Mouse (Mus musculus): ENCODE data around the gene Ankrd23. TPM values are rescaled to one million over a fixed set of nuclear protein-coding genes. Genes with fewer than 3 reads are reported as not detected.

Gene Ankrd23
- polyA plus RNA-seq, 1 experiment from 2014 or later: 16.6 TPM

DNA sequence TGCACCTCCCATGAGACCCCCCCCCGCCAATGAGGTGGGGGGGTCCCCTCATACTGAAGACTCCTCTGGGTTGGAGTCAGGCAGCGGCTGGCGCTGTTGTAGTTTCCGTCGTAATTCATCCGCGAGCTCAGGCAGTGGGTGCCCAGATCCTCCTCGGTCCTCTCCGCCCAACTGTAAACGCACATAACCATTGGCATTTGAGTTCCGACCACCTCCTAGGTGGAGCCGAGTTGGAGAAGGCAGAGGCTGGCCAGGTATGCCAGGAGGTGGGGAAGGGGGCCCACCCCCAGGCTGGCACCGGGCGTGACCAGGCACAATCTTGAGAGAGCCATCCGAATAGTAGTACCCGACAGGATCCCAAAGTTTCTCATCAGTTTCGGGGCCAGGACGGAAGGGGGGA, 12.8 kb upstream of the Ankrd23 start:
- peak overlapping the region; percentile 0; the same call in 1 of the 2 replicates for H3K4me3 ChIP-seq
- H3K4me1 ChIP-seq: peaks cover 65% of the 10 kb centered on the region
- no peaks in the 10 kb centered on the region for H3K9me3 ChIP-seq
- no peak overlapping the region for H3K27ac ChIP-seq (replicated peaks)
- H3K36me3 ChIP-seq (replicated peaks): peaks cover 66% of the 10 kb centered on the region
- WGBS: 89% methylated on average over 18 of the region's 18 CpGs
- no peak for DNase-seq (ENCODE audit: low spot score)
- H3K27me3 ChIP-seq (replicated peaks; ENCODE audit: low read depth, poor library complexity, severe bottlenecking): no peaks in the 10 kb centered on the region

DNA sequence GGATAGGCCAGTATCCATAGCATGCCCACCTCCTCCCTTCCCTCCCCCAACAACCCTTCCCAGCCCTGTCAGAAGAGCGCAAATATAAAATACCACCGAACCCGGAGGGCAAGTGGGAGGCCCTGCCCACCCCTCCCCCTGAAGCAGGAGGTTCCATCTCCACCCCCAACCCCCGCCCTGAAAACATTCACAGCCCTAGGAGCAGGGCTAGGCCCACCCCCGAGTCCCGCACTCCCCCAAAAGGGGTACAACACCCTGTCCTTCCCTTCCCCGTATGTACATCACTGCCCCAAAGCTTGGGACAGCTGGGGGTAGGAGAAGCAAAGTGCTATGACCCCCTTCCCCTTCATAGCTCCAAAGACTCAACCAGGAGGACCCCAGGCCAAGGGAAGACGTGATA, 12.1 kb upstream of the Ankrd23 start:
- no peak for DNase-seq (ENCODE audit: low spot score)
- 56% methylated on average over 8 of the region's 8 CpGs for WGBS
- Histone ChIP-seq H3K36me3 (replicated peaks) (peaks cover 59% of the 10 kb centered on the region), H3K27me3 (replicated peaks; ENCODE audit: low read depth, poor library complexity, severe bottlenecking) (no peaks in the 10 kb centered on the region), H3K4me1 (peaks cover 58% of the 10 kb centered on the region), H3K27ac (replicated peaks) (no peak overlapping the region), H3K9me3 (no peaks in the 10 kb centered on the region), H3K4me3 (peak overlapping the region; percentile 30; the same call in 1 of the 2 replicates)

DNA sequence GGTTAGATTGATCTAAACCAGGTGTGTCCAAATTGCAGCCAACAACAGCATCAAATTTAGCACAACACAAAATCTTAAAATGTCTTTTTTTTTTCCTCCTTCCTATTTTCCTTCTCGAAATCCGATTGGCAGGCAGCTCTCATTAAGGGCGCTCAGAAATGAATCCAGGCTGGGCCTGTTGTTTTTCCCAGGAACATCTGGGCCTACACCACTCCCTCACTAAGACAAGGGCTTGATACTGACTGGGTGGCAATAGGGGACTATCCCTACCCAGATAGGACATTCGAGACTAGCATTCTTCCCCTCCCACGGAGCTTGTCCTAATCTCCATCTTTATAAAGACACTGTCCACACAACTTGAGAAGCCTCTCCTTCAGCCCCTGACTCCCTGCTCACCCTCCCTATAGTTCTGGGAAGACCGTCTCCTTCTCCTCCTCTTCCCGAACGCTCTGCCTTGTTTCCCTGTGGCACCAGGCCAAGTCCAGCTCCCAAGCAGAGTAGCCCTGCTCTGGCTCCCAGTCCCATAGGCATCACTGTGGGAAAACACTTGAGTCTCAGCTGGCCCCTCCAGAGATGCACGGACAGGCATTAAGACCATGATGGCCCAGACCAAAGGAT, 11.4 kb upstream of the Ankrd23 start:
- H3K27me3 ChIP-seq (replicated peaks; ENCODE audit: low read depth, poor library complexity, severe bottlenecking): no peaks in the 10 kb centered on the region
- peak; percentile 30 for DNase-seq (ENCODE audit: low spot score)
- WGBS: 48% methylated on average over 9 of the region's 9 CpGs
- peaks cover 55% of the 10 kb centered on the region for H3K4me1 ChIP-seq
- no peaks in the 10 kb centered on the region for H3K9me3 ChIP-seq
- H3K4me3 ChIP-seq: peak overlapping the region; percentile 72; the same call in 1 of the 2 replicates
- peak overlapping the region; percentile 89 for H3K27ac ChIP-seq (replicated peaks)
- H3K36me3 ChIP-seq (replicated peaks): peaks cover 52% of the 10 kb centered on the region

DNA sequence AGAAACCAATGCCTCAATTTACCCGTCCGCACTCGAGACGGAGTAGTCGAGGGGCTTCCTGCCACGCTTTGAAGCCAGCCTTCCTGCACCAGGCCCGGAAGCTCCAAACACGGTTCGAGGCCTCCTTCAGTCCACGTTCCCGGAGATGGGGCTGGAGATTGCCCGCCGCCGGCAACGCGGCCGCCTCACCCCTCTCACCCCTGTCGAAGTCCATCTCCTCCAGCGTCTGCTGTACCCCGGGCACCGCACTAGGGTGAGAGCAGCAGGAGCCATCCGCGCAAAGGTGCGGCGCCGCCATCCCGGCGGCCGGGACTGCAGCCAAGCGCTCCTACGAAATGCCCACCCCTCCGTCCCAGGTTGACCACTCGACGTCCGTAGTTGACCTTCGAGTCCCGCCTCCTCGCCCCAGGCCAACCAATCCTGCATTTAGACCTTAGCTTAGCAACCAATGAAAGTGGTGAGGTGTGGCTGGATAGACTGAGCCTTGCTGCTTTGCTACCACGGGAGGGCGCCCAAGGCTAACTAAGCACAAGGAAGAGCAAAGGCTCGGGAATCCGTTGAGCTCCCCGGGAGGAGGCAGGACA, 10.3 kb upstream of the Ankrd23 start, which contains the start of gene Ankrd39:
Ankrd39 (minus strand) TSS at position 558 of the 584 bp plus-strand sequence.
- Histone ChIP-seq H3K27me3 (replicated peaks; ENCODE audit: low read depth, poor library complexity, severe bottlenecking) (no peaks in the 10 kb centered on the region), H3K36me3 (replicated peaks) (peaks cover 50% of the 10 kb centered on the region), H3K4me1 (peaks cover 55% of the 10 kb centered on the region), H3K4me3 (peak within 1 kb of the TSS; percentile 72), H3K9me3 (no peaks in the 10 kb centered on the region), H3K27ac (replicated peaks) (peak within 1 kb of the TSS; percentile 89)
- DNase-seq (ENCODE audit: low spot score): peak; percentile 98
- WGBS: under 1% methylated on average over 43 of the region's 43 CpGs

DNA sequence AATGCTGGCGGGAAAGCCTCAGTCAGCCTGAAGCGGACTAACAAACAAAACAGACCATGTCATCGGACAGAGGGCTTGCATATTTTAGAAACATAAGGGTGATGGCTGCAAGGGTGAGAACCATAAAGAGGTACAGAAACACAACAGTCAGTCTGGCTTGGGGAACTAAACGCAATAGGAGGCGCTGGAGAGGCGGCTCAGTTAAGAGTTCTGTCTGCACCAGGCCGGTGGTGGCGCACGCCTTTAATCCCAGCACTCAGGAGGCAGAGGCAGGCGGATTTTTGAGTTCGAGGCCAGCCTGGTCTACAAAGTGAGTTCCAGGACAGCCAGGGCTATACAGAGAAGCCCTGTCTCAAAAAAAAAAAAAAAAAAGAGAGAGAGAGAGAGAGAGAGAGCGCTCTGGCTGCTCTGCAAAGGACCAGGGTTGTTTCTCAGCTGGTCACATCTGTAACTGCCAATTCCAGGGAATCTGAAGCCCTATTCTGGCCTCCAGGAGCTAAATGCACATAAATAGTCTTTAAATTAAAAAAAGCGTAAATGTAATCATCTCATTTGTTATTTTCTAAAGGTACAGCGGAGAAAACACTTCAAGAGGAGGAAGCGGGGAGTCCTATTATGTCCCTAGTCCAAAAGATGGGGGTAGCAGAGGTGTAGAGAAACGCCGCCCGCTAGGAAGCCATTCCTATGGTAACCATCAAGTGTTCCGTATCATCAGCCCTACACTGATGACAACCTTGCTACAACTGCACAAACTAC, 9.3 kb upstream of the Ankrd23 start:
- no peak for DNase-seq (ENCODE audit: low spot score)
- Histone ChIP-seq H3K9me3 (no peaks in the 10 kb centered on the region), H3K36me3 (replicated peaks) (peaks cover 50% of the 10 kb centered on the region), H3K4me1 (peaks cover 54% of the 10 kb centered on the region), H3K27me3 (replicated peaks; ENCODE audit: low read depth, poor library complexity, severe bottlenecking) (no peaks in the 10 kb centered on the region), H3K4me3 (peak overlapping the region; percentile 72), H3K27ac (replicated peaks) (no peak overlapping the region; the same call in 1 of the 2 replicates)
- 73% methylated on average over 19 of the region's 19 CpGs for WGBS

DNA sequence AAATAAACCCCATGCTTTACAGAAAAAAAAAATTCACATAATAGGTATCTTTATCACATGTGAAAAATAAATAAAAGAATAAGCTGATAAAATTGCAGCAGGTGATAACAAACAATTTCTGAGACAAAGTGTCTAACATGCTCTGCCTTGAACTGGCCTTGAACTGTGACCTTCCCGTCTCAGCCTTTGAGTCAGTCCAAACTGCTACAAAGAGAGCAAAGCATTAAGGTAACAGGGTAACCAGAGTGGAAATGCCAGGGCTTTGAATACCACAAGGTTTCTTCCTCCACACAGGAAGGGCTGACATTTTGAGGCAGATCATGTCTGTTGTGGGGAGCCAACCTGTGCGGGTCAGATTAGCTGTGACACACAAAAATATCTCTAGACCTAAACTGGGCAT, 8.7 kb upstream of the Ankrd23 start:
- no peak overlapping the region for H3K4me3 ChIP-seq
- H3K4me1 ChIP-seq: peaks cover 49% of the 10 kb centered on the region
- no peaks in the 10 kb centered on the region for H3K27me3 ChIP-seq (replicated peaks; ENCODE audit: low read depth, poor library complexity, severe bottlenecking)
- peaks cover 49% of the 10 kb centered on the region for H3K36me3 ChIP-seq (replicated peaks)
- 79% methylated on average over 2 of the region's 2 CpGs for WGBS
- DNase-seq (ENCODE audit: low spot score): no peak
- no peak overlapping the region for H3K27ac ChIP-seq (replicated peaks)
- no peaks in the 10 kb centered on the region for H3K9me3 ChIP-seq

DNA sequence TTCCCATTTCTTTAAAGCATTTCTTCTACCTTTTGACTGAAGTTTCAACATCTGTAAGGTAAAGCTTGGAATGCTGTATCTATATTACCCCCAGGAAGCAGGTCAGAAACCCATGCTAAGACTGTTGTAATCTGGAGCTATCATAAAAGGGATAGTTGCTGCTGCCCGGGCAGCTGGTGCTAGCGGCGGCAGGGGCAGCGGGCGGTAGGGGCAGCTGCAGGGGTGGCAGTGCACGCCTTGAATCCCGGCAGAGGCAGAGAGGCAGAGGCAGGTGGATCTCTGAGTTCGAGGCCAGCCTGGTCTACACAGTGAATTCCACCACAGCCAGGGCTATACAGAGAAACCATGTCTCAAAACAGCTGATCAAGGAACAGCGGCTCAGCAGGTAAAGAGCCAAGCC, 6.2 kb upstream of the Ankrd23 start:
- Histone ChIP-seq H3K4me1 (peaks cover 31% of the 10 kb centered on the region), H3K27me3 (replicated peaks; ENCODE audit: low read depth, poor library complexity, severe bottlenecking) (no peaks in the 10 kb centered on the region), H3K36me3 (replicated peaks) (peaks cover 45% of the 10 kb centered on the region), H3K9me3 (no peaks in the 10 kb centered on the region), H3K4me3 (no peak overlapping the region), H3K27ac (replicated peaks) (no peak overlapping the region)
- 95% methylated on average over 9 of the region's 9 CpGs for WGBS
- no peak for DNase-seq (ENCODE audit: low spot score)

DNA sequence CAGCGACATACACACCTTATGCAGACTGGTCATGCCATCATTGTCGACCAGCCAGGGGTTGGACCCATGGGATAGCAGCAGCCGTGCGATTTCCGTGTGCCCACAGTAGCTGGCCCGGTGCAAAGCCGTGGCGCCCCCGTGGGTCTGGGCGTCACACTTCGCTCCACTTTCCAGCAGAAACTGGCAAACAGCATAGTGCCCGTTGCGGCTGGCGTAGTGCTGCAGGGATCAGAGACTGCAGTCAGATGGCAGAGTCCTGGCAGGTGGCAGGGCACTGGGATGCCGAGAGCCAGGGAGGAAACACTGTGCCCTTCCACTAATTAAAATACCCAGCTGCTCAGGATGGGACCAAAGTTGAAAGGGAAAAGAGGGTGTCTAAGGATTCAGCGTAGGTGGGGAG, 5.2 kb upstream of the Ankrd23 start:
- no peak for DNase-seq (ENCODE audit: low spot score)
- H3K27me3 ChIP-seq (replicated peaks; ENCODE audit: low read depth, poor library complexity, severe bottlenecking): no peaks in the 10 kb centered on the region
- peaks cover 48% of the 10 kb centered on the region for H3K36me3 ChIP-seq (replicated peaks)
- H3K4me1 ChIP-seq: peaks cover 21% of the 10 kb centered on the region
- no peak overlapping the region for H3K27ac ChIP-seq (replicated peaks)
- 93% methylated on average over 16 of the region's 16 CpGs for WGBS
- H3K4me3 ChIP-seq: no peak overlapping the region
- no peaks in the 10 kb centered on the region for H3K9me3 ChIP-seq

DNA sequence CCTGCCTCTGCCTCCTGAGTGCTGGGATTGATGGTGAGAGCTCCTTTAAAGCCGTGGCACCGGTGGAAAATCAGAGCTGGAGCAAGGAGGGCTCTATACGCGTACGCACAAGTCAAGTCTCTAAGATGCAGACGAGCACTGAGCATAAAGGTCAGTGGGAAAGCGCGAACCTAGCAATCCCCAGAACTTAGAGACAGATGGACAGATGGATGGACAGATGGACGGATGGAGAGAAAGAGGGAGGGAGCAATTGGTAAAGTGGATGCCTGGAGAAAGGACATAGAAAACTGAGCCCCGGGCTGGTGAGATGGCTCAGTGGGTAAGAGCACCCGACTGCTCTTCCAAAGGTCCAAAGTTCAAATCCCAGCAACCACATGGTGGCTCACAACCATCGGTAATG, 4.1 kb upstream of the Ankrd23 start:
- Histone ChIP-seq H3K36me3 (replicated peaks) (peaks cover 48% of the 10 kb centered on the region), H3K27me3 (replicated peaks; ENCODE audit: low read depth, poor library complexity, severe bottlenecking) (no peaks in the 10 kb centered on the region), H3K27ac (replicated peaks) (no peak overlapping the region), H3K4me1 (peaks cover 19% of the 10 kb centered on the region), H3K4me3 (no peak overlapping the region), H3K9me3 (no peaks in the 10 kb centered on the region)
- 91% methylated on average over 12 of the region's 12 CpGs for WGBS
- DNase-seq (ENCODE audit: low spot score): no peak

DNA sequence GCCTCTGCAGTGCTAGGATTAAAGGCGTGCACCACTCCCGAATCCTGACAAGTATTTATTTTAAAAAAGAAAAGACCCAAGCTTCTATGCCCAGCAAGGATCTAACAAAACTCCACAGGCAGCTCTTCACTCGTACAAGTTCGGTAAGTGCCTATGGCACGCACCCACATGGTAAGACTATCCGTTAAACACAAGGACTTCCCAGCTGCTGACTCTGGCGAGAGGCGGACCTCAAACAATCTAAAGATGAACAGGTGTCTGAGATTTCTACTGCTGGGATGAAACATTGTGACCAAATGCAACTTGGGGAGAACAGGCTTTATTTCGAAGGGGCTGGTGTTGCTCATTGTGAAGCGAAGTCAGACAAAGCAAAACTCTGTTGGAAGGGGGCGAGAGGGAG, 3.4 kb upstream of the Ankrd23 start:
- WGBS: 93% methylated on average over 11 of the region's 11 CpGs
- Histone ChIP-seq H3K9me3 (no peaks in the 10 kb centered on the region), H3K4me1 (peaks cover 18% of the 10 kb centered on the region), H3K27ac (replicated peaks) (no peak overlapping the region), H3K4me3 (no peak overlapping the region), H3K27me3 (replicated peaks; ENCODE audit: low read depth, poor library complexity, severe bottlenecking) (no peaks in the 10 kb centered on the region), H3K36me3 (replicated peaks) (peaks cover 48% of the 10 kb centered on the region)
- no peak for DNase-seq (ENCODE audit: low spot score)

DNA sequence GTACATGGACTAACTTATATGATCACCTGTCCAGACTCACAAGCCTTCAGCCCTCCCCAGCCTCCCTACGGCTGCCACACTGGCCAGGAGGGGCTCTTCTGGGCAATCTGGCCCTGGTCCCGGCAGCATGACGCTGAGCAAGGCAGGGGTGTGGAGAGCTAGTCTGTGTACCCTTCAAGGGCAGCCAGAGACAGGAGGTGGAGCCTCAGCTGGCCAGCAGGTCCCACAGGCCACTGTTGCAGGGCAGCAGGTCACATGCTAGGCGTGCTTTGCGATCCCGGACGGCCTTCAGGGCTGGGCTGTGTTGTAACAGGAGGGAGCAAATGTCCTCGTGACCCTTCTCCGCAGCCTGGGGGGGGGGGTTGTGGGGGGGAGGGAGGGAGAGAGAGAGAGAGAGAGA, 2.5 kb upstream of the Ankrd23 start, which contains the start of gene Gm42417:
Gm42417 (minus strand) TSS at position 244 of the 400 bp plus-strand sequence.
- WGBS: 46% methylated on average over 9 of the region's 9 CpGs
- H3K9me3 ChIP-seq: no peaks in the 10 kb centered on the region
- peaks cover 18% of the 10 kb centered on the region for H3K4me1 ChIP-seq
- DNase-seq (ENCODE audit: low spot score): peak; percentile 48
- H3K27ac ChIP-seq (replicated peaks): 0 out of 2 replicates have a peak within 1 kb of the TSS, but pooled peaks have one; percentile 3
- no peaks in the 10 kb centered on the region for H3K27me3 ChIP-seq (replicated peaks; ENCODE audit: low read depth, poor library complexity, severe bottlenecking)
- H3K4me3 ChIP-seq: no peak within 1 kb of the TSS
- H3K36me3 ChIP-seq (replicated peaks): peaks cover 48% of the 10 kb centered on the region

DNA sequence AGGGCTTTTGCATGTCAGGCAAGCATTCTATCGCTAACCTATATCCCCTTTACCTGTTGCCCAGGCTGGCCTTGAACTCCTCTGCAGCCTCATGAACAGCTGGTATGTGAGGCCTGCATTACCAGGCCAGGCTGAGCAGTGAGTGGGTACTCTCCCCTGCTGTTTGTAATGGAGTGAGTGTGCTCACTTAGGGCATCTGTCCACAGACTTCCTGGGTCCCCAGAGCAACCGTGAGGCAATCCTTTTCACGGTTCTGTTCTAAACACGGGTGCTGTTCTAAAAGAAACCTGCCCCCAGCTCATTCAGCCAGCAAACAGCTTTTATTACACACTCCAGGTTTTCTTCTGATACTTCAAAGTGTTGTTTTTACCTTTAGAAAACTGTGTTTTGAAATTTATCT, 2.0 kb upstream of the Ankrd23 start:
- Histone ChIP-seq H3K27me3 (replicated peaks; ENCODE audit: low read depth, poor library complexity, severe bottlenecking) (no peaks in the 10 kb centered on the region), H3K9me3 (no peaks in the 10 kb centered on the region), H3K36me3 (replicated peaks) (peaks cover 48% of the 10 kb centered on the region), H3K4me1 (peaks cover 23% of the 10 kb centered on the region), H3K27ac (replicated peaks) (no peak overlapping the region), H3K4me3 (no peak overlapping the region)
- no peak for DNase-seq (ENCODE audit: low spot score)
- 88% methylated on average over 4 of the region's 4 CpGs for WGBS

DNA sequence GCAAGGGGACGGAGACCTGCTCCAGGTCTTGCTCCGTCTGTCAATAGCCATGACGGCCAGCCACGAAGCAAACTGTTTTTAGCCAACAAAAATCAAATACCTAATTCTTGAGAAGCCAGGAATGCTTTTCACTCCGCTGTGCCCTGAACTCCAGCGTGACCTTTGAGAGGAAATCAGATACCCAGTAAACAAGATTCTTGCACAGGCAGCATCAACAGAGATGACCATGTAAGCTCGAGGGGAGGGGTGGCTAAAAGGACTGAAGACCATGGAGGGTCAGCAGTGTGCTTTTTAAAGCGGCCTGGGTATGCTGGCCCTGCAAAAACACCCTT, 320 bp downstream of the Ankrd23 start:
- H3K9me3 ChIP-seq: no peaks in the 10 kb centered on the region
- H3K4me3 ChIP-seq: no peak overlapping the region
- no peak overlapping the region for H3K27ac ChIP-seq (replicated peaks)
- no peak for DNase-seq (ENCODE audit: low spot score)
- WGBS: 62% methylated on average over 8 of the region's 8 CpGs
- H3K27me3 ChIP-seq (replicated peaks; ENCODE audit: low read depth, poor library complexity, severe bottlenecking): no peaks in the 10 kb centered on the region
- peaks cover 40% of the 10 kb centered on the region for H3K36me3 ChIP-seq (replicated peaks)
- peaks cover 30% of the 10 kb centered on the region for H3K4me1 ChIP-seq
